Mouse (Mus musculus) lung, postnatal 0 days (tissue): ENCODE measurements at regions not wholly inside any gene's neighbourhood (a gene's known extent, or its start where the extent isn't known, plus 50 kb on each side); places are given as distances from the start of the nearest gene placed in this dataset.

Source experiments
- CTCF ChIP-seq: IDR thresholded peaks from 2 replicates; pipeline ENCODE4 v1.5.1; 2016; ENCODE audit warnings: antibody characterized with exemption, mild to moderate bottlenecking
- EP300 ChIP-seq: IDR thresholded peaks from 2 replicates; pipeline ENCODE4 v1.6.1; 2016; ENCODE audit warnings: antibody characterized with exemption, mild to moderate bottlenecking, control low read depth

DNA sequence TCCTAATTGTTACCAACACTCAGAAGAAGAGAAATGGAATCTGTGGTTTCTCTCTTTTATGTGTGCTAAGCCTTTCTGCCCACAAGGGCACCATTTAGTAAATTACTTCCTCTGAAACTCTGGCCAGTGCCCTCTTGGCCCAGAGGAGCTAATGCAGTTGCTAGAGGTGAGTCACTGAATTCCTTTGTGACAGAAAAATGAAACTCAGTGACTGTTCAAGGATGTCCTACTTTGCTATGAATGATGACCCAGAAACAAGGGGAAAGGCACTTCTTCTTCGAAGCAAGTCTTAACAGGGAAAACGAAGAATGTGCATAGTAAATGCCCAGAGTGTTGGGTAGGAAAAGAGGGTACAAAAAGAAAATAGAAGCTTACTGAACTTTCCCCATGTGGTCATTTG, 211.0 kb downstream of the Dph6 start:
- TF ChIP-seq CTCF (no peak), EP300 (no peak)
